Mouse (Mus musculus) heart, postnatal 4 days (tissue): ENCODE results near the gene Hps3. TPM values are rescaled to one million over a fixed set of nuclear protein-coding genes. Genes with fewer than 3 reads are reported as not detected.
"Not testable (repeated sequence)": the region's sequence is repeated elsewhere in the genome, so short reads cannot be mapped to it uniquely, and the experiment has no call there.

Source experiments
- DNase-seq: peaks from one replicate; pipeline ENCODE4 v3.0.0; 2021
- total RNA-seq, 2 experiments: library from RNA; stranded (reverse); gene quantifications; 2 replicates each; pipeline ENCODE4 v1.2.3; 2021

The Hps3 gene
- total RNA-seq = 10 to 100 TPM; 11.1 to 12.5 TPM

- peak; percentile 84 for DNase-seq
Observed at GRCm38 (mm10) chr3:20034719-20035404, at the start of gene Hps3. Hps3 (minus strand) TSS chr3:20035315.

GRCm38 (mm10) chr3:20082161-20082560 is 47.0 kb upstream of the Hps3 start:
- DNase-seq = peak; percentile 77

- DNase-seq = no peak
Observed at GRCm38 (mm10) chr3:20076145-20077053, 41.3 kb upstream of the Hps3 start.

GRCm38 (mm10) chr3:20058197-20058541 is 23.1 kb upstream of the Hps3 start:
- DNase-seq = no peak

GRCm38 (mm10) chr3:20057306-20058196 is 22.4 kb upstream of the Hps3 start, which contains the start of gene Hltf:
Hltf (plus strand) TSS chr3:20057811.
- DNase-seq = peak; percentile 95

- not testable (repeated sequence) for DNase-seq
Observed at GRCm38 (mm10) chr3:20044736-20045135, 9.6 kb upstream of the Hps3 start.

- DNase-seq = not testable (repeated sequence)
Observed at GRCm38 (mm10) chr3:20041461-20041860, 6.3 kb upstream of the Hps3 start.

GRCm38 (mm10) chr3:20036069-20036468 is 954 bp upstream of the Hps3 start:
- DNase-seq = no peak

- DNase-seq = no peak
Observed at GRCm38 (mm10) chr3:20033761-20034718, 1.1 kb downstream of the Hps3 start.

- DNase-seq = no peak
Observed at GRCm38 (mm10) chr3:20030807-20031206, 4.3 kb downstream of the Hps3 start.

GRCm38 (mm10) chr3:20028640-20029039 is 6.5 kb downstream of the Hps3 start:
- DNase-seq = no peak

- DNase-seq = no peak
Observed at GRCm38 (mm10) chr3:20027788-20028187, 7.3 kb downstream of the Hps3 start.

GRCm38 (mm10) chr3:20026996-20027689 is 8.0 kb downstream of the Hps3 start:
- DNase-seq = no peak

- DNase-seq = no peak
Observed at GRCm38 (mm10) chr3:20026481-20026880, 8.6 kb downstream of the Hps3 start.

GRCm38 (mm10) chr3:20023832-20024231 is 11.3 kb downstream of the Hps3 start:
- no peak for DNase-seq

- no peak for DNase-seq
Observed at GRCm38 (mm10) chr3:20018076-20018475, 17.0 kb downstream of the Hps3 start.

- no peak for DNase-seq
Observed at GRCm38 (mm10) chr3:20014454-20014853, 20.7 kb downstream of the Hps3 start.

- not testable (repeated sequence) for DNase-seq
Observed at GRCm38 (mm10) chr3:20010905-20011304, 24.2 kb downstream of the Hps3 start.

GRCm38 (mm10) chr3:20010464-20010863 is 24.7 kb downstream of the Hps3 start:
- DNase-seq = no peak

- DNase-seq = no peak
Observed at GRCm38 (mm10) chr3:20007759-20008158, 27.4 kb downstream of the Hps3 start.

GRCm38 (mm10) chr3:20007275-20007674 is 27.8 kb downstream of the Hps3 start:
- DNase-seq = no peak
